Mouse (Mus musculus) liver, embryonic 14.5 days (tissue): ENCODE results near the gene Cep350.

ENCODE experiments used
- CTCF ChIP-seq: IDR thresholded peaks from 2 replicates; pipeline ENCODE4 v1.5.1; 2016; ENCODE audit warnings: antibody characterized with exemption, low read depth, control low read depth
- EP300 ChIP-seq: IDR thresholded peaks from 2 replicates; pipeline ENCODE4 v1.6.1; 2016; ENCODE audit warnings: antibody characterized with exemption, low read depth

GRCm38 (mm10) chr1:155972146-155973067 is 648 bp downstream of the Cep350 start:
- no peak for TF ChIP-seq CTCF
- TF ChIP-seq EP300 = no peak
